20 mouse cellular contexts compared by ENCODE assay signal in genomic region chr8:10875170-10875569, GRCm38 (mm10).
DNase-seq lines count a peak whose midpoint lies in the region; ATAC-seq and TF ChIP-seq lines count a peak whose summit lies in the region.
"Had no signal": no experiment of that assay in that cellular context is flagged by ENCODE, and none has a peak within 500 bp of the region (broad histone marks: within the 10 kb centered on the region; RNA-seq: fewer than 3 reads in every experiment).

No protein-coding gene starts in this region.

- H3K9me3 ChIP-seq in hindbrain, embryonic 13.5 days: no peaks in the 10 kb centered on the region
- H3K9me3 ChIP-seq in hindbrain, embryonic 14.5 days (ENCODE audit: control insufficient read depth, low read length): no peaks in the 10 kb centered on the region
- H3K9me3 ChIP-seq: embryonic facial prominence, embryonic 15.5 days; heart, embryonic 15.5 days; intestine, embryonic 15.5 days had no signal

- no peak for DNase-seq in hindbrain, embryonic 14.5 days (ENCODE audit: low spot score)
- DNase-seq in layer of hippocampus, adult 2 months (ENCODE audit: low spot score in 2 of 2): no peak
- DNase-seq in layer of hippocampus, adult 9-11 months: no peak
- DNase-seq in MN1 (ENCODE audit: low spot score): peak; percentile 49
- peak; percentile 49 for DNase-seq in brain, embryonic 14.5 days (ENCODE audit: low read depth)
- no peak for DNase-seq in heart, postnatal 14 days
- DNase-seq: adrenal gland, adult 2 months; adrenal gland, postnatal 25 days; cerebellum, adult 11 months; cerebellum, adult 8-10 months; cerebellum, postnatal 14 days; embryo, embryonic 11 days; heart, adult 2 months; kidney, adult 18-20 months had no signal

- TF ChIP-seq POLR2A in brain, embryonic 14.5 days (IDR thresholded peaks at IDR 0.05; ENCODE audit: borderline replicate concordance, extremely low read depth, insufficient read depth, insufficient read length, poor library complexity, severe bottlenecking): no peak

- peaks cover 13% of the 10 kb centered on the region; the same call in 1 of the 2 replicates for H3K27me3 ChIP-seq in hindbrain, embryonic 13.5 days
- 0 out of 2 replicates have a peak, but pooled peaks cover 3% of the 10 kb centered on the region for H3K27me3 ChIP-seq in hindbrain, embryonic 14.5 days (ENCODE audit: control insufficient read depth, insufficient read depth, low read length)
- H3K27me3 ChIP-seq: CH12.LX; embryonic facial prominence, embryonic 15.5 days; intestine, embryonic 15.5 days had no signal

- ATAC-seq in hindbrain, embryonic 13.5 days (ENCODE audit: low FRiP score): 0 out of 2 replicates have a peak, but pooled peaks have one; percentile 36
- ATAC-seq in hindbrain, embryonic 14.5 days (ENCODE audit: low FRiP score): no peak
- ATAC-seq: intestine, embryonic 15.5 days had no signal

- intact Hi-C loops in heart, postnatal 14 days (cut with DNase I): no loop called here

- no peaks in the 10 kb centered on the region for H3K36me3 ChIP-seq in hindbrain, embryonic 13.5 days
- H3K36me3 ChIP-seq in hindbrain, embryonic 14.5 days (replicated peaks; ENCODE audit: control insufficient read depth, insufficient read depth): no peaks in the 10 kb centered on the region
- H3K36me3 ChIP-seq: embryonic facial prominence, embryonic 15.5 days; heart, embryonic 15.5 days; intestine, embryonic 15.5 days had no signal

- 64% methylated on average over 6 of the region's 6 CpGs for WGBS in hindbrain, embryonic 13.5 days
- WGBS in hindbrain, embryonic 14.5 days: 49% methylated on average over 6 of the region's 6 CpGs

- H3K4me1 ChIP-seq in hindbrain, embryonic 13.5 days (replicated peaks): peaks cover 21% of the 10 kb centered on the region
- peaks cover 13% of the 10 kb centered on the region; the same call in 1 of the 2 replicates for H3K4me1 ChIP-seq in hindbrain, embryonic 14.5 days (replicated peaks; ENCODE audit: control insufficient read depth, insufficient read depth, low read length)
- H3K4me1 ChIP-seq: heart, embryonic 15.5 days had no signal

- no peak overlapping the region for H3K4me2 ChIP-seq in hindbrain, embryonic 13.5 days
- H3K4me2 ChIP-seq in hindbrain, embryonic 14.5 days (replicated peaks): no peak overlapping the region
- H3K4me2 ChIP-seq: embryonic facial prominence, embryonic 15.5 days; heart, embryonic 11.5 days; heart, embryonic 15.5 days; intestine, embryonic 15.5 days had no signal

- no peak overlapping the region for H3K9ac ChIP-seq in hindbrain, embryonic 13.5 days
- no peak overlapping the region for H3K9ac ChIP-seq in hindbrain, embryonic 14.5 days
- H3K9ac ChIP-seq: embryonic facial prominence, embryonic 15.5 days; heart, embryonic 15.5 days; intestine, embryonic 15.5 days had no signal

- no peak for TF ChIP-seq CTCF in layer of hippocampus, adult 2 months (conservative IDR thresholded peaks at IDR 0.05)
- TF ChIP-seq CTCF in brain, embryonic 14.5 days (IDR thresholded peaks at IDR 0.05; ENCODE audit: borderline replicate concordance, extremely low read depth, insufficient read depth, insufficient read length): no peak

- no peak overlapping the region for H3K4me3 ChIP-seq in hindbrain, embryonic 13.5 days
- no peak overlapping the region for H3K4me3 ChIP-seq in hindbrain, embryonic 14.5 days (replicated peaks; ENCODE audit: low read length)
- no peak overlapping the region for H3K4me3 ChIP-seq in layer of hippocampus, adult 2 months
- H3K4me3 ChIP-seq: embryonic facial prominence, embryonic 15.5 days; heart, adult 2 months; heart, embryonic 15.5 days; intestine, embryonic 15.5 days had no signal

- no peak overlapping the region for H3K27ac ChIP-seq in hindbrain, embryonic 13.5 days
- no peak overlapping the region for H3K27ac ChIP-seq in hindbrain, embryonic 14.5 days
- peak overlapping the region; percentile 37; the same call in 1 of the 2 replicates for H3K27ac ChIP-seq in layer of hippocampus, adult 2 months
- H3K27ac ChIP-seq: embryonic facial prominence, embryonic 15.5 days; heart, adult 2 months; heart, embryonic 15.5 days; intestine, embryonic 15.5 days had no signal

Comparison
In these comparisons a context has a peak if more than half of its experiments do, and no peak if none do; other contexts are left out.
1. DNase-seq: peak in MN1 (single experiment) and brain, embryonic 14.5 days (single experiment); none in hindbrain, embryonic 14.5 days (single experiment), layer of hippocampus, adult 2 months (0 of 2), layer of hippocampus, adult 9-11 months (single experiment) and heart, postnatal 14 days (0 of 2).